Mouse (Mus musculus) testis, adult 2 months (tissue): ENCODE data around the gene Aldh1a2.

Experiments used
- CTCF ChIP-seq: fragments of 200-500 bp; IDR thresholded peaks from 2 replicates; pipeline ENCODE4 v1.5.1; 2012; ENCODE audit warnings: low read depth, mild to moderate bottlenecking, inconsistent platforms, low read length, moderate library complexity; ENCODE audit not compliant: control insufficient read depth, insufficient read depth, insufficient replicate concordance
- POLR2A ChIP-seq: fragments of 200-500 bp; IDR thresholded peaks from 2 replicates; pipeline ENCODE4 v1.6.1; 2012; ENCODE audit warnings: low read depth, mild to moderate bottlenecking, inconsistent platforms, low read length, moderate library complexity; ENCODE audit not compliant: control insufficient read depth

- TF ChIP-seq POLR2A (no peak), CTCF (no peak)
Measured at GRCm38 (mm10) chr9:71220401-71220800, 4.8 kb downstream of the Aldh1a2 start.
